Mouse (Mus musculus): ENCODE results near the gene Homez.

Gene Homez

GRCm38 (mm10) chr14:54868026-54868425 lies 2.7 kb downstream of the Homez start:
- DNase-seq (ENCODE audit: low read depth, low spot score): no peak

GRCm38 (mm10) chr14:54866936-54867335 lies 3.8 kb downstream of the Homez start:
- no peak for DNase-seq (ENCODE audit: low read depth, low spot score)

- no peak for DNase-seq (ENCODE audit: low read depth, low spot score)
Measured at GRCm38 (mm10) chr14:54866268-54866667, 4.5 kb downstream of the Homez start.

- DNase-seq (ENCODE audit: low read depth, low spot score): no peak
Measured at GRCm38 (mm10) chr14:54865626-54866025, 5.1 kb downstream of the Homez start.

GRCm38 (mm10) chr14:54864313-54865036 lies 6.3 kb downstream of the Homez start:
- no peak for DNase-seq (ENCODE audit: low read depth, low spot score)

- peak; percentile 79 for DNase-seq (ENCODE audit: low read depth, low spot score)
Measured at GRCm38 (mm10) chr14:54863501-54864312, 7.1 kb downstream of the Homez start.

- no peak for DNase-seq (ENCODE audit: low read depth, low spot score)
Measured at GRCm38 (mm10) chr14:54860511-54860910, 10.2 kb downstream of the Homez start.

GRCm38 (mm10) chr14:54857891-54858290 lies 12.9 kb downstream of the Homez start:
- no peak for DNase-seq (ENCODE audit: low read depth, low spot score)

GRCm38 (mm10) chr14:54856703-54857102 lies 14.1 kb downstream of the Homez start:
- DNase-seq (ENCODE audit: low read depth, low spot score): no peak

- DNase-seq (ENCODE audit: low read depth, low spot score): no peak
Measured at GRCm38 (mm10) chr14:54855726-54856125, 15.0 kb downstream of the Homez start.

GRCm38 (mm10) chr14:54843461-54843860 lies 27.3 kb downstream of the Homez start:
- DNase-seq (ENCODE audit: low read depth, low spot score): peak; percentile 54

GRCm38 (mm10) chr14:54823716-54824115 lies 47.0 kb downstream of the Homez start:
- no peak for DNase-seq (ENCODE audit: low read depth, low spot score)

GRCm38 (mm10) chr14:54822301-54822700 lies 48.5 kb downstream of the Homez start:
- no peak for DNase-seq (ENCODE audit: low read depth, low spot score)

- peak; percentile 32 for DNase-seq (ENCODE audit: low read depth, low spot score)
Measured at GRCm38 (mm10) chr14:54817791-54818190, 53.0 kb downstream of the Homez start.

- no peak for DNase-seq (ENCODE audit: low read depth, low spot score)
Measured at GRCm38 (mm10) chr14:54815737-54816136, 55.0 kb downstream of the Homez start.

GRCm38 (mm10) chr14:54813991-54814390 lies 56.8 kb downstream of the Homez start, which contains the start of gene Rnf212b:
Gene Rnf212b (plus strand): TSS chr14:54814141.
- DNase-seq (ENCODE audit: low read depth, low spot score): no peak

- no peak for DNase-seq (ENCODE audit: low read depth, low spot score)
Measured at GRCm38 (mm10) chr14:54809668-54810033, 61.1 kb downstream of the Homez start.

- DNase-seq (ENCODE audit: low read depth, low spot score): no peak
Measured at GRCm38 (mm10) chr14:54808718-54809667, 61.8 kb downstream of the Homez start.

GRCm38 (mm10) chr14:54806124-54806523 lies 64.6 kb downstream of the Homez start:
- no peak for DNase-seq (ENCODE audit: low read depth, low spot score)

Measured in retina, postnatal 7 days (tissue).